Mouse (Mus musculus) lung, embryonic 15.5 days (tissue): Measurements from ENCODE around the gene Olfr1406. TPM values are rescaled to one million over a fixed set of nuclear protein-coding genes. Genes with fewer than 3 reads are reported as not detected.

Experiments
- polyA plus RNA-seq: library from polyadenylated mRNA; unstranded; fragments of >200 nt; fragmentation: Nextera tagmentation; extraction: Ambion mirVana; gene quantifications from 2 replicates; pipeline ENCODE4 v1.2.1, GENCODE M21; 2015

The Olfr1406 gene
- polyA plus RNA-seq, 1 experiment from 2014 or later, result not detected

Other genes starting within 250 kb of the Olfr1406 start
- gene Olfr16, start 240.2 kb downstream of the Olfr1406 start, polyA plus RNA-seq, result not detected in 2 replicates
- not detected in 2 replicates for gene Olfr1408, start 53.3 kb downstream of the Olfr1406 start, polyA plus RNA-seq
- not detected in 2 replicates for gene Olfr218, start 7.2 kb upstream of the Olfr1406 start, polyA plus RNA-seq
- not detected in 2 replicates for gene Olfr1404, start 21.8 kb upstream of the Olfr1406 start, polyA plus RNA-seq
- 0.20 TPM in 1 of 2 replicates, not detected in the other for gene Fcer1a, start 36.6 kb upstream of the Olfr1406 start, polyA plus RNA-seq
- not detected in 2 replicates for gene Olfr418, start 75.4 kb upstream of the Olfr1406 start, polyA plus RNA-seq
- not detected in 2 replicates for gene Mptx2, start 87.1 kb upstream of the Olfr1406 start, polyA plus RNA-seq
- 0.64 and 1.2 TPM in 2 replicates for gene Ackr1, start 143.1 kb upstream of the Olfr1406 start, polyA plus RNA-seq
- gene Aim2, start 160.2 kb upstream of the Olfr1406 start, polyA plus RNA-seq, result 0.84 and 1.7 TPM in 2 replicates
- 1.1 TPM in 2 replicates for gene Cadm3, start 177.1 kb upstream of the Olfr1406 start, polyA plus RNA-seq